Mouse (Mus musculus) hindbrain, embryonic 16.5 days (tissue): ENCODE data around the gene Tk2. TPM values are rescaled to one million over a fixed set of nuclear protein-coding genes. Genes with fewer than 3 reads are reported as not detected.

Experiments
- ATAC-seq: fragments of 200-750 bp; cut with Nextera tagmentation; 2 replicates; pipeline ENCODE4 v1.8.0; 2017; ENCODE audit warnings: moderate TSS enrichment, moderate library complexity
- H3K27ac ChIP-seq: fragments of 300-500 bp; sonication (generic); 2 replicates; pipeline ENCODE4 v1.5.1; 2014; ENCODE audit warnings: low read depth, mild to moderate bottlenecking, control low read depth, low read length, moderate library complexity
- H3K27me3 ChIP-seq: fragments of 300-500 bp; sonication (generic); replicated peaks from 2 replicates; pipeline ENCODE4 v1.6.1; 2014; ENCODE audit warnings: low read length; ENCODE audit not compliant: control insufficient read depth, insufficient read depth
- H3K36me3 ChIP-seq: fragments of 300-500 bp; sonication (generic); 2 replicates; pipeline ENCODE4 v1.6.1; 2014; ENCODE audit warnings: mild to moderate bottlenecking, low read length, moderate library complexity, mixed read lengths; ENCODE audit not compliant: control insufficient read depth, insufficient read depth
- H3K4me1 ChIP-seq: fragments of 300-500 bp; sonication (generic); 2 replicates; pipeline ENCODE4 v1.6.1; 2014; ENCODE audit warnings: low read depth, low read length; ENCODE audit not compliant: control insufficient read depth, insufficient read depth
- H3K4me2 ChIP-seq: fragments of 300-500 bp; sonication (generic); 2 replicates; pipeline ENCODE4 v1.6.1; 2014; ENCODE audit warnings: mild to moderate bottlenecking, low read length, control low read depth, moderate library complexity
- H3K4me3 ChIP-seq: fragments of 300-500 bp; sonication (generic); 2 replicates; pipeline ENCODE4 v1.5.1; 2014; ENCODE audit warnings: mild to moderate bottlenecking, low read length, control low read depth, moderate library complexity
- H3K9ac ChIP-seq: fragments of 300-500 bp; sonication (generic); 2 replicates; pipeline ENCODE4 v1.6.1; 2014; ENCODE audit warnings: low read depth, mild to moderate bottlenecking, control low read depth, low read length, moderate library complexity
- H3K9me3 ChIP-seq: fragments of 300-500 bp; sonication (generic); 2 replicates; pipeline ENCODE4 v1.6.1; 2014; ENCODE audit warnings: mild to moderate bottlenecking, low read length, moderate library complexity; ENCODE audit not compliant: control insufficient read depth
- WGBS: fragments of 180-500 bp; shearing (Covaris S2); extraction: QIAGEN DNeasy Blood & Tissue Kit; methylation state at CpG from one replicate; pipeline ENCODE4 v1.1.7; 2014; 5-methylcytosine and 5-hydroxymethylcytosine counted together
- polyA plus RNA-seq: library from polyadenylated mRNA; unstranded; fragments of >200 nt; fragmentation: Nextera tagmentation; extraction: Ambion mirVana; gene quantifications from 2 replicates; pipeline ENCODE4 v1.2.1, GENCODE M21; 2015

The Tk2 gene
- polyA plus RNA-seq, 1 experiment from 2014 or later: 50.3 TPM

GRCm38 (mm10) chr8:104250439-104251367, 2.3 kb upstream of the Tk2 start, which contains the start of gene Cklf:
TSS of gene Cklf (plus strand) at chr8:104250861.
- Histone ChIP-seq H3K4me2 (peak within 1 kb of the TSS; percentile 88), H3K4me3 (peak within 1 kb of the TSS; percentile 73), H3K9ac (peak within 1 kb of the TSS; percentile 73), H3K27me3 (no peaks in the 10 kb centered on the region), H3K27ac (peak within 1 kb of the TSS; percentile 64), H3K36me3 (no peaks in the 10 kb centered on the region), H3K4me1 (peaks cover 18% of the 10 kb centered on the region), H3K9me3 (no peaks in the 10 kb centered on the region)
- WGBS: 4% methylated on average over 41 of the region's 41 CpGs
- ATAC-seq: peak; percentile 82

- Histone ChIP-seq H3K4me2 (no peak overlapping the region), H3K4me1 (peaks cover 18% of the 10 kb centered on the region), H3K9me3 (no peaks in the 10 kb centered on the region), H3K4me3 (no peak overlapping the region), H3K27ac (no peak overlapping the region), H3K36me3 (peaks cover 5% of the 10 kb centered on the region; the same call in 1 of the 2 replicates), H3K9ac (no peak overlapping the region), H3K27me3 (no peaks in the 10 kb centered on the region)
- no peak for ATAC-seq
- WGBS: 83% methylated on average over 7 of the region's 7 CpGs
These were observed 1.2 kb upstream of the Tk2 start for GRCm38 (mm10) chr8:104249442-104249996.

GRCm38 (mm10) chr8:104247908-104248275, 466 bp downstream of the Tk2 start:
- Histone ChIP-seq H3K9me3 (no peaks in the 10 kb centered on the region), H3K4me2 (peak overlapping the region; percentile 92), H3K27me3 (no peaks in the 10 kb centered on the region), H3K27ac (peak overlapping the region; percentile 63), H3K36me3 (peaks cover 9% of the 10 kb centered on the region; the same call in 1 of the 2 replicates), H3K4me3 (peak overlapping the region; percentile 100), H3K4me1 (peaks cover 18% of the 10 kb centered on the region), H3K9ac (peak overlapping the region; percentile 92)
- WGBS: 4% methylated on average over 11 of the region's 11 CpGs
- ATAC-seq: 0 out of 2 replicates have a peak, but pooled peaks have one; percentile 3

- Histone ChIP-seq H3K4me2 (peak overlapping the region; percentile 92), H3K4me3 (peak overlapping the region; percentile 100), H3K9ac (peak overlapping the region; percentile 92), H3K27me3 (no peaks in the 10 kb centered on the region), H3K27ac (no peak overlapping the region; the same call in 1 of the 2 replicates), H3K4me1 (peaks cover 18% of the 10 kb centered on the region), H3K36me3 (peaks cover 11% of the 10 kb centered on the region), H3K9me3 (no peaks in the 10 kb centered on the region)
- no peak for ATAC-seq
- 75% methylated on average over 22 of the region's 22 CpGs for WGBS
These were observed 1.1 kb downstream of the Tk2 start for GRCm38 (mm10) chr8:104247054-104247907.

- no peaks in the 10 kb centered on the region for H3K9me3 ChIP-seq
- no peaks in the 10 kb centered on the region for H3K27me3 ChIP-seq
- H3K4me1 ChIP-seq: peaks cover 16% of the 10 kb centered on the region
- H3K27ac ChIP-seq: no peak overlapping the region
- 74% methylated on average over 4 of the region's 4 CpGs for WGBS
- H3K4me2 ChIP-seq: no peak overlapping the region; the same call in 1 of the 2 replicates
- H3K36me3 ChIP-seq: peaks cover 14% of the 10 kb centered on the region
- no peak overlapping the region for H3K4me3 ChIP-seq
- ATAC-seq: no peak
- H3K9ac ChIP-seq: 0 out of 2 replicates have a peak overlapping the region, but pooled peaks have one; percentile 14
These were observed 1.7 kb downstream of the Tk2 start for GRCm38 (mm10) chr8:104246621-104247020.

GRCm38 (mm10) chr8:104242038-104242644, 6.2 kb downstream of the Tk2 start:
- peaks cover 4% of the 10 kb centered on the region; the same call in 1 of the 2 replicates for H3K4me1 ChIP-seq
- H3K27ac ChIP-seq: no peak overlapping the region
- peaks cover 29% of the 10 kb centered on the region for H3K36me3 ChIP-seq

GRCm38 (mm10) chr8:104239418-104239861, 8.9 kb downstream of the Tk2 start:
- peaks cover 27% of the 10 kb centered on the region for H3K36me3 ChIP-seq
- ATAC-seq: no peak
- 89% methylated on average over 10 of the region's 10 CpGs for WGBS

More at GRCm38 (mm10) chr8:104242038-104242644, 6.2 kb downstream of the Tk2 start:
- ATAC-seq: no peak
- WGBS: 82% methylated on average over 12 of the region's 12 CpGs
- no peak overlapping the region for H3K9ac ChIP-seq
- H3K4me3 ChIP-seq: no peak overlapping the region
- no peak overlapping the region for H3K4me2 ChIP-seq
- H3K9me3 ChIP-seq: no peaks in the 10 kb centered on the region
- H3K27me3 ChIP-seq: no peaks in the 10 kb centered on the region

GRCm38 (mm10) chr8:104234573-104234972, 13.8 kb downstream of the Tk2 start:
- Histone ChIP-seq H3K4me3 (no peak overlapping the region), H3K9me3 (no peaks in the 10 kb centered on the region), H3K4me2 (no peak overlapping the region), H3K27ac (no peak overlapping the region), H3K27me3 (no peaks in the 10 kb centered on the region), H3K36me3 (peaks cover 37% of the 10 kb centered on the region), H3K9ac (no peak overlapping the region), H3K4me1 (no peaks in the 10 kb centered on the region)
- 50% methylated on average over 6 of the region's 6 CpGs for WGBS
- peak; percentile 69; the same call in 1 of the 2 replicates for ATAC-seq

More at GRCm38 (mm10) chr8:104239418-104239861, 8.9 kb downstream of the Tk2 start:
- no peak overlapping the region for H3K9ac ChIP-seq
- H3K4me2 ChIP-seq: no peak overlapping the region
- H3K27me3 ChIP-seq: no peaks in the 10 kb centered on the region
- no peak overlapping the region for H3K27ac ChIP-seq
- no peaks in the 10 kb centered on the region for H3K4me1 ChIP-seq
- no peaks in the 10 kb centered on the region for H3K9me3 ChIP-seq
- no peak overlapping the region for H3K4me3 ChIP-seq
